In the genomic region with DNA sequence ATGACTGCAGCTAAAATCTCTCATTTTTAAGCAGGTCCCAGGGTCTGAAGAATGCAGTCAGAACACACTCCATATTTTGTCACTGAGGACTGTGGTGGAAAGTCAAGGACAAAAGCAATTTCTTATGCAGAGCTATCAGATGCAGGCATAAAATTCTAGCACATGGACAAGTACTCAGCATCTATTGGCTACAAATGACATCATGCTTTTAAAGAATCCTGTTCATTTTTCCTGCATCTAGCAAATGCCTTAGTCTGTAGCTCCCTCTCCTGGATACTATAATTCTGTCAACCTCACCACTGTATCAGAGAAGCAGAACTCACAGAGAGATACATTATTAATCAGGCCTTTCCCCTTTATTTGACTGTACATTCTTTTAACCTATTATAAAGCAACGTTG, we compare ENCODE assay signal across 8 mouse cellular contexts.
DNase-seq lines count a peak whose midpoint lies in the region; ATAC-seq and TF ChIP-seq lines count a peak whose summit lies in the region.

No protein-coding gene starts in this region.

- no peaks in the 10 kb centered on the region for H3K27me3 ChIP-seq in liver, embryonic 14.5 days (ENCODE audit: control insufficient read depth, insufficient read depth, low read length)
- H3K27me3 ChIP-seq in liver, embryonic 12.5 days (replicated peaks), result no peaks in the 10 kb centered on the region
- H3K27me3 ChIP-seq in hindbrain, postnatal 0 days (ENCODE audit: insufficient read depth, low read length), result no peaks in the 10 kb centered on the region
- H3K27me3 ChIP-seq in midbrain, embryonic 11.5 days (ENCODE audit: control insufficient read depth, insufficient read depth, low read length), result no peaks in the 10 kb centered on the region

- H3K4me2 ChIP-seq in liver, embryonic 14.5 days (ENCODE audit: low read depth), result no peak overlapping the region
- H3K4me2 ChIP-seq in liver, embryonic 12.5 days, result no peak overlapping the region
- no peak overlapping the region; the same call in 1 of the 2 replicates for H3K4me2 ChIP-seq in hindbrain, postnatal 0 days (ENCODE audit: low read depth, low read length)
- no peak overlapping the region for H3K4me2 ChIP-seq in midbrain, embryonic 11.5 days

- H3K4me3 ChIP-seq in liver, embryonic 14.5 days (ENCODE audit: insufficient read depth in 1 of 2, low read depth in 2 of 2, low read length in 2 of 2), result no peak overlapping the region
- no peak overlapping the region for H3K4me3 ChIP-seq in liver, embryonic 12.5 days
- no peak overlapping the region for H3K4me3 ChIP-seq in cortical plate, adult 2 months (ENCODE audit: insufficient read depth, low read length)
- no peak overlapping the region for H3K4me3 ChIP-seq in hindbrain, postnatal 0 days (ENCODE audit: low read length)
- no peak overlapping the region for H3K4me3 ChIP-seq in midbrain, embryonic 11.5 days (ENCODE audit: low read depth, low read length)

- TF ChIP-seq POLR2A in cortical plate, adult 2 months (IDR thresholded peaks at IDR 0.05; ENCODE audit: extremely low read depth, insufficient read depth, low read length), result peak; percentile 77

- no peaks in the 10 kb centered on the region for H3K9me3 ChIP-seq in liver, embryonic 14.5 days (ENCODE audit: control insufficient read depth, low read length)
- H3K9me3 ChIP-seq in liver, embryonic 12.5 days (replicated peaks), result no peaks in the 10 kb centered on the region
- no peaks in the 10 kb centered on the region for H3K9me3 ChIP-seq in hindbrain, postnatal 0 days (ENCODE audit: low read length)
- no peaks in the 10 kb centered on the region for H3K9me3 ChIP-seq in midbrain, embryonic 11.5 days (ENCODE audit: control insufficient read depth, low read length)

- WGBS in liver, embryonic 14.5 days (ENCODE audit: insufficient replicate concordance), result 22% methylated on average over 1 of the region's 1 CpGs
- 41% methylated on average over 1 of the region's 1 CpGs for WGBS in liver, embryonic 12.5 days (ENCODE audit: insufficient replicate concordance)
- WGBS in hindbrain, postnatal 0 days, result 26% methylated on average over 1 of the region's 1 CpGs
- 38% methylated on average over 1 of the region's 1 CpGs for WGBS in midbrain, embryonic 11.5 days

- TF ChIP-seq CTCF in liver, embryonic 14.5 days (IDR thresholded peaks at IDR 0.05; ENCODE audit: low read depth), result peak; percentile 3; the same call in 1 of the 2 replicates
- peak; percentile 28; the same call in 1 of the 2 replicates for TF ChIP-seq CTCF in cortical plate, adult 2 months (IDR thresholded peaks at IDR 0.05; ENCODE audit: extremely low read depth, insufficient read depth, low read length)
- peak; percentile 84 for TF ChIP-seq CTCF in hindbrain, postnatal 0 days (IDR thresholded peaks at IDR 0.05; ENCODE audit: low read depth)

- no peak for TF ChIP-seq EP300 in liver, embryonic 14.5 days (IDR thresholded peaks at IDR 0.05; ENCODE audit: low read depth)

- ATAC-seq in liver, embryonic 14.5 days (ENCODE audit: insufficient read depth), result no peak
- ATAC-seq in liver, embryonic 12.5 days, result no peak
- ATAC-seq in hindbrain, postnatal 0 days, result peak; percentile 94
- peak; percentile 57; the same call in 1 of the 2 replicates for ATAC-seq in midbrain, embryonic 11.5 days (ENCODE audit: low FRiP score)

- H3K36me3 ChIP-seq in liver, embryonic 14.5 days (replicated peaks; ENCODE audit: control insufficient read depth, insufficient read depth, low read depth), result no peaks in the 10 kb centered on the region
- no peaks in the 10 kb centered on the region for H3K36me3 ChIP-seq in liver, embryonic 12.5 days
- no peaks in the 10 kb centered on the region for H3K36me3 ChIP-seq in hindbrain, postnatal 0 days (ENCODE audit: insufficient read depth, low read length)
- no peaks in the 10 kb centered on the region for H3K36me3 ChIP-seq in midbrain, embryonic 11.5 days (ENCODE audit: control insufficient read depth, insufficient read depth, low read length)

- no peak overlapping the region for H3K9ac ChIP-seq in liver, embryonic 14.5 days (replicated peaks)
- H3K9ac ChIP-seq in liver, embryonic 12.5 days, result no peak overlapping the region
- no peak overlapping the region; the same call in 1 of the 2 replicates for H3K9ac ChIP-seq in hindbrain, postnatal 0 days (replicated peaks; ENCODE audit: low read length)
- no peak overlapping the region for H3K9ac ChIP-seq in midbrain, embryonic 11.5 days (ENCODE audit: low read length)

- DNase-seq in liver, embryonic 14.5 days (ENCODE audit: low read depth in 3 of 3, low spot score in 3 of 3), result no peak
- peak; percentile 82 for DNase-seq in NIH3T3 (ENCODE audit: low read depth)
- DNase-seq in hindbrain, postnatal 0 days (ENCODE audit: low spot score), result peak; percentile 90
- DNase-seq in midbrain, embryonic 11.5 days (ENCODE audit: low spot score, missing footprints), result peak; percentile 89
- no peak for DNase-seq in yolk sac, embryonic 10.5 days (ENCODE audit: low spot score)
- DNase-seq in adrenal gland, adult 8-10 months, result no peak

- H3K4me1 ChIP-seq in liver, embryonic 14.5 days (replicated peaks; ENCODE audit: control insufficient read depth in 2 of 2, insufficient read depth in 2 of 2, low read length in 1 of 2), result no peaks in the 10 kb centered on the region
- no peaks in the 10 kb centered on the region for H3K4me1 ChIP-seq in liver, embryonic 12.5 days
- H3K4me1 ChIP-seq in cortical plate, adult 2 months (ENCODE audit: control insufficient read depth, insufficient read depth, low read length), result peaks cover 5% of the 10 kb centered on the region; the same call in 1 of the 2 replicates
- no peaks in the 10 kb centered on the region; the same call in 1 of the 2 replicates for H3K4me1 ChIP-seq in hindbrain, postnatal 0 days (ENCODE audit: insufficient read depth, low read length)
- H3K4me1 ChIP-seq in midbrain, embryonic 11.5 days (ENCODE audit: control insufficient read depth, insufficient read depth, low read length), result no peaks in the 10 kb centered on the region

- no peak overlapping the region for H3K27ac ChIP-seq in liver, embryonic 14.5 days
- H3K27ac ChIP-seq in liver, embryonic 12.5 days, result no peak overlapping the region
- peak overlapping the region; percentile 89; the same call in 1 of the 2 replicates for H3K27ac ChIP-seq in cortical plate, adult 2 months (ENCODE audit: insufficient read depth, low read length)
- peak overlapping the region; percentile 70; the same call in 1 of the 2 replicates for H3K27ac ChIP-seq in hindbrain, postnatal 0 days
- no peak overlapping the region for H3K27ac ChIP-seq in midbrain, embryonic 11.5 days (ENCODE audit: low read depth, low read length)

Comparison
In these comparisons a context has a peak if more than half of its experiments do, and no peak if none do; other contexts are left out.
1. ATAC-seq: peak in hindbrain, postnatal 0 days (single experiment) and midbrain, embryonic 11.5 days (single experiment); none in liver, embryonic 14.5 days (single experiment) and liver, embryonic 12.5 days (single experiment).
2. DNase-seq: peak in NIH3T3 (single experiment), hindbrain, postnatal 0 days (single experiment) and midbrain, embryonic 11.5 days (single experiment); none in liver, embryonic 14.5 days (0 of 3), yolk sac, embryonic 10.5 days (single experiment) and adrenal gland, adult 8-10 months (single experiment).
3. H3K27ac ChIP-seq: peak in cortical plate, adult 2 months (single experiment) and hindbrain, postnatal 0 days (single experiment); none in liver, embryonic 14.5 days (single experiment), liver, embryonic 12.5 days (single experiment) and midbrain, embryonic 11.5 days (single experiment).
4. CTCF ChIP-seq: peak in every context shown above with its lines; median percentile 84 in hindbrain, postnatal 0 days; 28 in cortical plate, adult 2 months; 3 in liver, embryonic 14.5 days.